Mouse (Mus musculus): ENCODE results near the gene Aire.
A peak's percentile ranks its signal among the peaks of the same experiment; 100 is the strongest.

Gene Aire

DNA sequence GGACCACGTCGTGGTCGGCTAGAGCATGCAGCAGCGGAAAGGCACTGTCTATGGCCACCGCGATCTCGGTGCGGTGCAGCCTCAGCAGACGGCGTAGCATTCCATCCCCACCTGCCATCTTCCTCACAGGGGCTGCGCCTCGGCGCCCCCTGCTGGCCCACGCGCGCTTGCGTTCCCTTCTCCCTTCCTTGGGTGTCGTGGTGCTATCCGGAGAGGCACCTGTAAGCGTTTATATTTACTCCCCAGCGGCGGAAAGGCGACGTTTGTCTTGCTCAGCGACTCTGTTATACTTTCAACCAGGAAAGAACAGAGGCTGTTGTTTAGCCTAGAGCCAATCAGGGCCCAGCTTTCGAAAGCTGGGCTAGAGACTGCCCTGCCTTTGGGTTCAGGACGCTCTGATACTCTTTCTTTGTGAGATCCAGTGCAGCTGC lies at the start of gene Aire:
Gene Aire, minus strand, starts transcription at position 205 of the 431 bp plus-strand sequence.
- DNase-seq = peak; percentile 46

- DNase-seq = no peak
These were observed 49.3 kb upstream of the Aire start for GRCm38 (mm10) chr10:78092725-78093029.

DNA sequence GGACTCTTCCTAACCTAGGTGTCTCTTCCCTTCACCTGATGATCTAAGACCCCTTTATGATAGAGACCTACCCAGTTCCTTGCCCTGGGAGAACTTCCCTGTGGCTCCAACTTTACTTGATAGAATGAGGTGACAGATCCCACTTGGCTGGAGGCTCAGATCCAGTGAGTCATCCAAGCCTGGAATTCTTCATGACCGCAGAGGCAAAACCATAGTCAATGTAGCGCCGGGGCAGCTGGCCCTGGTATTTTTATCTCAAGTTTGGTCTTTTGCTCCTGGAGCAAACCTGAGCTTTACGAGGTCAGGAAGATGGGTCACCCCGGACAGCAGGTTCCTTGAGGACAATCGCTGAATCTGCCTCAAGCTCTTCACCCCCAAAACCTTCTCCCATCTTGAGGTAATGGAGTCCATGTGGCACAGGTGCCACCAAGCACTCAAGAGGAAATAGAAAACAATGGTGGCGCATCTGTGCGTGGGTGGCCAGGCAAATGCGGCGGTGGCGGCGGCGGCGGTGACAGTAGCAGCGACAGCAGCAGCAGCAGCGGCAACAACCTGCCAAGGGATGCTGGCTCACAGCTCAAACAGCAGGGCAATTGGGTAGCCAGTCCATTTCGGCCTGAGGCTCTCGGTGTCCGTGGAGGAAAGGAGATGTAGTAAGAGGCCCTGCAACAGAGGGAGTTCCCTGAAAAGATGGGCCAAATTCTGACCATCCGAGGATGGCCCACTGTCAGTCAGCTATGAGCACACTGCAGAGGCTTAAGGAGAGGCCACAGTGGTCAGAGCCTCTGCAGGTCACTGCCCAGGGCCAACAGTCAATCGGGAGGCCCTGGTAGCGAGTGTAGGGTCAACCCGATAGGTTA lies 48.7 kb upstream of the Aire start:
- DNase-seq = no peak

GRCm38 (mm10) chr10:78090706-78091491 lies 47.5 kb upstream of the Aire start:
- DNase-seq = no peak

- no peak for DNase-seq
These were observed 46.8 kb upstream of the Aire start for GRCm38 (mm10) chr10:78090246-78090645.

DNA sequence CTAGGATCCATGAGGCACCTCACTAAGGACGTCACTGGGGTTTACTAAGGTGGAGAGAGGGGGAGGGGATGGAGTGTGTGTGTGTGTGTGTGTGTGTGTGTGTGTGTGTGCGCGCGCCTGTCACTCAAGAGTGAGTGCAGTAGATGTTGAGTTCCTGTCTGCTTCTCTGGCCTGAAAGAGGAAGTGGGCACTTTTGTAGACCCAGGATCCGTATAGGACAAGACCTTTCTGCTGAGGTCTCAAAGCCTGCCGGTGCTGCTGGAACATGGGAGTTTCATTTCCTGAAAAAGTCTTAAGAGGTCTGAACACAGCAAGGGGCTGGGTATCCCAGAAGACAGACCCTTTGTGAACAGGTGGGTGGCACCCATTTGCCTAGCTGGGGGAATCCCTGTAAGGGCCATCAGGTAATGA lies 43.7 kb upstream of the Aire start:
- no peak for DNase-seq

DNA sequence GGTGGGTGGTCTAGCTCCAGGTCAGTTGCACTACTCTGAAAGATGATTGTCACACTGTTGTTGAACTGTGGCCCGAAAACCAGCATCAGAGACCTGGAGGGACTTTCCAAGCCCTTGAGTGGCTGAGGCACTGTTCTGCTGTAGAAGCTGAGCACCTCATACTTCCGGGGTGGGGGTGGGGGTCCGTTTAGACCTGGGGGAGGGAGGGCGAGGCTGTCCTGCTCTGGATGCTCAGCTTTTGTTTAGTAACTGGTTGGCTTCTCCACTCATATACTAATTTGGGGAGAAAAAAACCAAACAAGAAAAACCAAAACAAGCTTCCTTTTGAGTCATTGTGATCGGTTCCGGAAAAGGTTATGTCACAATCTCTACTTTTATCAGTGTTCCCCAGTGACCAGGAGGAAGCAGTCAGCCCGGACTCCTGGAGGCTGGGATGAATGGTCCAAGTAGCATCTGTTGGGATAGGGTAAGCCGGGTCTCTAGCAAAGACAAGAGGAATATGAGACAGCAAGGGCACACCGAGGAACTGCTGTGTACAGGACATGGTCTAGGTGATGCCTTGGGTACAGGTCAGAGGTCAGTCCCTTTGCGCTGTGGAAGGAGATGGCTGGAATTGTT lies 43.1 kb upstream of the Aire start:
- DNase-seq = no peak

GRCm38 (mm10) chr10:78085711-78086110 lies 42.3 kb upstream of the Aire start:
- no peak for DNase-seq

GRCm38 (mm10) chr10:78084073-78084472 lies 40.7 kb upstream of the Aire start:
- DNase-seq = no peak

DNA sequence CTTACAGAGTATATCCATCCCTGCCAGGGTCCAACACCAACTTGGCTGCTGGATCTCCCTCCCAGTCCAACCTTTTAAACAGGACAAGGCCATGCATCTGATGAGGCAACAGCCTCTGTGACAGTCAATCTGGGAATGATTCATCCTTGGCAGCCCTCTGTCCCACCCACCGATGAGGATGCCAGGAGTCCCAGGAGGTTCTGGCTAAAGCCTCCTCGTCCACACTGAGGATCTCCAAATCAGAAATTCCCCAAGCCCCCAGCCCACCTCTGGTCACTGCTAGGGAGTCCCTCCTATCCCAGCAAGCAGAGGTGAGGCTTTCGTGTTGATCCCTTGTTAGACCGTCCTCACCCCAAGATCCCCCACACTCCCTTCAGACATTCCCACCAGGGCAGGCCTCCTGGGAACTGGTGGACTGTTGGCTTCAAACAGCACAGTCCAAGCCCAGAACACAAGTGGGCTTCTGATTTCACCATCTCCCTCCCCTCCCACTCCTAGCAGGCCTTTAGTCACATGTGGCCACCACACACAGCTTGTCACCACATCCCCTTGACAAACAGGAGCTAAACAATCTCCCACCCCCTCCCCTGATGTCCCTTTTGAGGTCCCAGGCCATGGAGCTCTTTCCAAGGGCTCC lies 36.7 kb upstream of the Aire start:
- no peak for DNase-seq

- DNase-seq = no peak
These were observed 34.9 kb upstream of the Aire start for GRCm38 (mm10) chr10:78078276-78078675.

- DNase-seq = no peak
These were observed 34.5 kb upstream of the Aire start for GRCm38 (mm10) chr10:78077862-78078261.

DNA sequence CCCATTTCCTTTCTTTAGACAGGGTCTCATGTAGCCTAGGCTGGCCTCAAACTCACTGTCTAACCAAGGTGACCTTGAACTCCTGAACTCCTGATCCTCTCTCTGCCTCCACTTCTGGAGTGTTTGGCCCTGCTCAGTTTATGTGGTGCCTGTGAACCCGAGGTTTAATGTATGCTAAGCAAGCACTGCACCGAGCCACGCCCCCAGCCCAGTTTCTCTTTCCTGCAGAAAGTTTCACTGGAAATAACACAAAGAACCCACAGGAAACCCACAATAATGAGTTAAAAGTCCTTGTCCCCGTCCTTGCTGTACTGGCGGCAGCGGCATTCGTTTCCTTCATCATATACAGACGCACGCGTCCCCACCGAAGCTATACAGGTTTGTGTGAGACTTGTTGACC lies 31.6 kb upstream of the Aire start:
- DNase-seq = no peak

DNA sequence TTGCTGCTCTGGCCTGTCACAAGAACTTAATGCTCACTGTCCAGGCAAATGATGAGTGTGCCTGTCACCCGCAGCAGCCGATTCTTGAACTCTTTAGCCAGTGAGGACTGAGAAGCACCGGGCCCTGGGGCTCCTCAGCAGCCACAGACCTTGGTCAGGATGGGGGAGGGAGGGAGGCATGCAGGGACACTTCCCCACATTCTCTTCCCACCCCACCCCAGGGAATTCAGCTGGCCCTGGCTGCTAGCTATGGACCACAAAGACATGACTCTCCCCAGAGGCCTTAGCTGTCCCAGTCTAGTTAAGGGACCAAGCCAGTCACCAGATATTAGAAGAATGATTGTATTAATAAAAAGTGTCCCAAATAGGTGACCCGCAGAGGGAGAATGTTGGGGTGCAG lies 30.7 kb upstream of the Aire start:
- DNase-seq = no peak

DNA sequence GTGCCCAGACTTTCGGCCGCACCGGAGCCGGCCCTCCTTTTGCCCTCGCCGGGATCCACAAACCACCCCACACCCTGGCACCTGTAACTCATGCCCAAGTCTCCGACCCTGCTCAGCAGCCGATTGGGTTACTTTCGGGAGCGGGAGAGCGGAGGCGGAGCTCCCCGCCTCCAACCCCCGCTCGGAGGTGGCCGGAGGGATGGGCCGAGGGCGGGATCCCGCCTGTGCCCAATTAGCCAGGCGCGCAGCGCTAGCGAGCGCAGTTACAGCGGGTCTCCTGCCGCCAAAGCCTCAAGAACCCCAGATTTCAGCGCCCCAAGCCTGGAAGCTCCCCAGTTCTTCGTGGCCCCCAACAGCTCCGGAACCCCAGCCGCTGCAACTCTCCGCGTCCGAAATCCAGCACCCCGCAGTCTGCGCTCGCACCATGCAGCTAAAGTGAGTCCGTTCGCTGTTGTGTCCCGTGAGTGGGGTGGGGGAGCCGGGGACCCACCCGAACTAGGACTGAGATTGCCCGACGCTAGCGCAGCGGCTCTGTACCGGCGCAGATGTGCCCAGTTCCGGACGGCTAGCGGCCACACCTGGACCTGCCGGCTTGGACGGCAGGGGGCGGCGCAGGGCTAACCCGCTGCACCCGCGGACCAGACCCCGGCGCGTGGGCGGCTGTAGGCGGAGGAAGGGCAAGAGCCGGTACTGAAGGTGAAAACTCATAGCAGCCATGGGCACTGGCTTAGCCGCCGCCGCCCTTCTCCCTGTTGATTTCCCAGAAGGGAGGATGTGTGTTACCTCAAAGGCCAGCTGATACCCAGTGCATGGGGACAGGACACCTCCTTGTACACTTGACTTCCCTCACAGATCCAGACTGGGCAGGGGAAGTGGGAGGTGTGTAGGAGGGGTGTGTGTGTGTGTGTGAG lies 25.9 kb upstream of the Aire start, which contains the start of gene Icosl:
Gene Icosl, plus strand, starts transcription at position 202 of the 911 bp plus-strand sequence.
- DNase-seq = peak; percentile 27

DNA sequence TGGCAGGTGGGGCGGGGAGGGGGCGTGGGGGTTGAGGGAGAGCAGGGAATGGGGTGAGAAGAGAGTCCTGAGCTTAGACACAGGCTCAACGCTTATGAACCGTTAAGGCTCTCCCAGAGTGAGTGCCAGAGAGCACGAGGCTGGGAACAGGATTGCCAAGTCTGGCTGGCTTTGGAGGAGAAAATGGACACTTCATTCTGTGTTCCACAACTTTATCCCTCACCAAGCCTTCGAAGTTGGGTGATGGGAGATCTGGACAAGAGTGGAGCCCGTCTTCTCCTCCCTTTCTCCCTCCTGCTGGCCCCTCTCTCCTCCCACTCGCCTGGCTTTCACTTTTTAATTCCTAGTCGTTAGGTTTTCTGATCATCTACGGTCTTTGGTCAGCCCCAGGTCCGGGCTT lies 25.1 kb upstream of the Aire start:
- no peak for DNase-seq

DNA sequence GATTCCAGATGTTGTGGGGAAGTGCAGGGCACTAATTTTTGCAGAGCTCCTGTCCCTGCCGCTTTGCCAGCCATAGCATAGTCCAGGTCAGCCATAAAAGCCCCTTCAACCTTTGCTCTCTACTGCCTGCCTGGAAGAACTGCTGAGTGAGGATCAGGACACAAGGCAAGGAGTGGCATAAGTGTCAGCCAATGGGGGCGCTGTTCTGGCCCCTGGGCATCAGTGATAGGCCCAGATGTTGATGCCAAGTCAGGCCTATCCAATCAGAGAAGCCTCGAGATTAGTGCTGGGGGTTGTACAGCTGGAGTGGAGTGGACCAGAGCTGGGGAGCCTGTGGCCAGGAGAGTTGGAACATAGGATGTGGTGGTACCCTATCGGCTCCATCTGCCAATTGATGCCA lies 23.8 kb upstream of the Aire start:
- DNase-seq = no peak

DNA sequence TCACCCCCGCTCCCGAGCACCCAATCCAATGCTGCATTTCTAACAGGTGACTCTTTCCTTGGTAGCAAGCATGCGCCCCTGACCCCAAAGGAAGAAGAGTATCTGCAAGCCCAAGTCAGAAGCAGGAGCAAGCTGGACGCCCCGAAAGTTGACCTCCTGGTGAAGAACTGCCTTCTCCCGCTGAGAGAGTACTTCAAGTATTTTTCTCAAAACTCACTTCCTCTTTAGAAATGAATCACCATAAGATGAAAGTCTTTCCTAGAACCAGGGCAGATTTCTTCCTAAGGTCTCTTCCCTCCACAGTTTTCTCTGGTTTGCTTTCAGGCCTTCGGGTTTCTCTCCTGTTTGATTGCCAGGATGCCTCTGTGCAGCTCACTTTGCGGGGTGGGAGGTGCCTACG lies 19.7 kb upstream of the Aire start:
- DNase-seq = no peak

GRCm38 (mm10) chr10:78057056-78057455 lies 13.6 kb upstream of the Aire start:
- DNase-seq = no peak

- DNase-seq = no peak
These were observed 11.5 kb upstream of the Aire start for GRCm38 (mm10) chr10:78054633-78055565.

GRCm38 (mm10) chr10:78049519-78050035 lies 6.2 kb upstream of the Aire start:
- no peak for DNase-seq

Measured in cerebellum, adult 9-10 months (tissue).